Mouse (Mus musculus) bone marrow, adult 2 months (tissue): Measurements from ENCODE around the gene Hrk. TPM values are rescaled to one million over a fixed set of nuclear protein-coding genes. Genes with fewer than 3 reads are reported as not detected.

Experiments used
- H3K27ac ChIP-seq: fragments of 200-500 bp; 2 replicates; pipeline ENCODE4 v1.5.1; 2012; ENCODE audit warnings: low read depth, mild to moderate bottlenecking, control low read depth, inconsistent platforms, low read length; ENCODE audit not compliant: control insufficient read depth, poor library complexity, insufficient read depth
- H3K4me1 ChIP-seq: fragments of 200-500 bp; 2 replicates; pipeline ENCODE4 v1.6.1; 2011; ENCODE audit warnings: low read length; ENCODE audit not compliant: control insufficient read depth, insufficient read depth
- H3K4me3 ChIP-seq: fragments of 200-500 bp; replicated peaks from 2 replicates; pipeline ENCODE3; 2011; ENCODE audit warnings: mild to moderate bottlenecking, low read depth, low read length, control low read depth; ENCODE audit not compliant: control insufficient read depth
- CTCF ChIP-seq: fragments of 200-500 bp; IDR thresholded peaks from 2 replicates; pipeline ENCODE4 v1.5.1; 2011; ENCODE audit warnings: low read length, control low read depth; ENCODE audit not compliant: control insufficient read depth, insufficient read depth
- POLR2A ChIP-seq: fragments of 200-500 bp; IDR thresholded peaks from 2 replicates; pipeline ENCODE4 v1.6.1; 2011; ENCODE audit warnings: low read depth, mild to moderate bottlenecking, control low read depth, low read length, borderline replicate concordance; ENCODE audit not compliant: control insufficient read depth
- WGBS: fragments of 180-500 bp; shearing (Covaris S2); methylation state at CpG from one replicate; pipeline ENCODE4 v1.1.7; 2018; 5-methylcytosine and 5-hydroxymethylcytosine counted together
- polyA plus RNA-seq: library from polyadenylated mRNA; stranded (reverse); fragments of >200 nt; gene quantifications from 2 replicates; pipeline ENCODE4 v1.2.4, GENCODE M21; 2011; ENCODE audit warnings: low replicate concordance; ENCODE audit not compliant: missing spikeins, insufficient read depth, insufficient read length

Hrk gene
- polyA plus RNA-seq, 1 experiment, result 1.1 TPM

DNA sequence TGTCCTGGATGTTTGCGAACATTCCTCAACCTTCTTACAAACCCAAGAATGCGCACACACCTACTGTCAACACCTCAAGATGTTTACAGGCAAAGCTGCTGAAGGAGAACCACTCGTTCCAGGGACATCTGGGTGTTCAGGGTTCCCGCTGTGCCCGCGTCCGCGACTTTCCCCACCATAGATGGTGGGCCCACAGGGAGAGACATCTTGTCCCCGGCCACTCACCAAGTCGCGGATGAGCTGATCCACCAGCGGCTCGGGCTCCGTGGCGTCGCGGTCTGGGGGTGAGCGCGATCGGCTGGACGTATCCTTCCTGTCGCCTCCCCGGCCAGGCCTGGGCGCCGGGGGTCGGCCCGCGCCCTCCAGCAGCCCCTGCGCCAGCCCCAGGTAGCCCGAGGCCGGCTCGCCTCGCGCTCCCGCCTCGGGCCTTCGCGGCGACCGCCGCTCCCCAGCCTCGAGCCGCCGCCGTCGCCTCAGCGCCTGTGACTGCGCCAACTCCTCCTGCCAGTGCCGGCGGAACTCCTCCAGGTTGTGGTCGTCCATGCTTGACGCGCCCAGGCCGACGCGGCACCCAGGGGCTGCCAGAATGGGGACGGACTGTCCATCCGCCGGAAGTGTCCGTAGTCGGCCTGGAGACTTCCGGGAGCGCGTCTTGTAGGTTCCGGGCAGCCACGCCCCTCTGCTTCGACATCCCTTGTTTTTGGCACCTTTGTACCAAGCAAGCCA, 9.4 kb upstream of the Hrk start, which contains the start of gene Fbxw8:
Gene Fbxw8 (minus strand): TSS at position 626 of the 726 bp plus-strand sequence.
- 2% methylated on average over 67 of the region's 67 CpGs for WGBS
- Histone ChIP-seq H3K27ac (peak within 1 kb of the TSS; percentile 9; the same call in 1 of the 2 replicates), H3K4me1 (peaks cover 1% of the 10 kb centered on the region; the same call in 1 of the 2 replicates), H3K4me3 (peak within 1 kb of the TSS; percentile 72)
- TF ChIP-seq CTCF (no peak), POLR2A (peak; percentile 75; the same call in 1 of the 2 replicates)

DNA sequence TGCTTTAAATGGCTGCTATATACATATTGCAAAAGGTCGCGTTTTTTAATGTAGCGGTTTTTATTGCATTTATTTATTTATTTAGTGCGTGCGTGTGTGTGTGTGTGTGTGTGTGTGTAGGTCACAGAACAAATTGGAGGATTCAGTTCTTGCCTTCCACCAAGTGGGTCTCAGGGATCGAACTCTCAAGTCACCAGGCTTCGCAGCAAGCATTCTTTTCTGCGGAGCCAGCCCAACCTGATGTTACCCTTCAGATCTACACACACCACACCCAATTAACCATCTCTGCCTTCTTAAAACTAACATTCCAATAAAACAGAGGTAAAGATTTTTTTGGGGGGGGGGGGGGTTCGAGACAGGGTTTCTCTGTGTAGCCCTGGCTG, 8.9 kb upstream of the Hrk start:
- H3K4me1 ChIP-seq, result peaks cover 1% of the 10 kb centered on the region; the same call in 1 of the 2 replicates
- no peak overlapping the region for H3K27ac ChIP-seq
- WGBS, result 26% methylated on average over 9 of the region's 9 CpGs
- TF ChIP-seq CTCF (no peak), POLR2A (no peak)
- peak overlapping the region; percentile 72 for H3K4me3 ChIP-seq

DNA sequence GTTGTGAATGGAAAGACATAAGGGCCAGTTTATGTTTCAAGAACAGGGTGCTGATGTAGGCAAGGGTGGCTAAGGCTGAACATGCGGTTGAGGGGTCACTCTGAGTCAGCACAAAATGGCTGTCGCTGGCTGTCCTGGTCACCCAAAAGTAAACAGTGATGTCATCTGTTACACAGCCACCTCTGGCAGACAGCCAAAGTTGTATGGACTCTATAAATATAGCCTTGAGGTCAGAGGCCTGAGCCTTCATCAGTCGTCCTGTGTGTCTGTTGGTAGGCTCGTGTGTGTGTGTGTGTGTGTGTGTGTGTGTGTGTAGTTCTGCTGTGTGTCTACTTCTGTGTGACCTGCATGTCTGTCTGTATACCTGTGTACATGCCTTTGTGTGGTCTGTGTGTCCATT, 7.5 kb upstream of the Hrk start:
- Histone ChIP-seq H3K27ac (no peak overlapping the region), H3K4me1 (peaks cover 1% of the 10 kb centered on the region; the same call in 1 of the 2 replicates), H3K4me3 (no peak overlapping the region)
- no peak for TF ChIP-seq POLR2A
- no peak for TF ChIP-seq CTCF
- WGBS, result 48% methylated on average over 4 of the region's 4 CpGs

DNA sequence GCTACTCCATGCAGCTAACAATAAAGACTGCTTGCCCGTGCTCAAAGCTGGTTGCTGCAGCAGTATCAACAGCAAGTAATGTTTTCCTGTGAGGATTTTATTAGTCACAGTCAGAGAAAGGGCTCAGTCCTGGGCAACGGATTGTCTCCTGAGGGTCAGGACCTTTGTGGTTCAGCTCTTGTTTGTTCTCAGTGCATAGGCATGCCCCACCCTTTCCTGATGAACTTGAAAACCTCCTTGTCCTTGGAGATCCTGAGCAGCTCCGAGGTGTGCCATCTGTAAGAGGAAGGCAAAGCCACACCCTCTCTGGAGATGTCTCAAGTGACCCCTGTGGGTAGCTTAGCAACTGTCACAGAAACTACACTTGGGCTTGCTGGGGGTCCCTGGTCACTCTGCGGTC, 3.8 kb upstream of the Hrk start:
- Histone ChIP-seq H3K4me3 (no peak overlapping the region), H3K27ac (no peak overlapping the region), H3K4me1 (no peaks in the 10 kb centered on the region)
- WGBS, result 23% methylated on average over 4 of the region's 4 CpGs
- TF ChIP-seq POLR2A (no peak), CTCF (no peak)

DNA sequence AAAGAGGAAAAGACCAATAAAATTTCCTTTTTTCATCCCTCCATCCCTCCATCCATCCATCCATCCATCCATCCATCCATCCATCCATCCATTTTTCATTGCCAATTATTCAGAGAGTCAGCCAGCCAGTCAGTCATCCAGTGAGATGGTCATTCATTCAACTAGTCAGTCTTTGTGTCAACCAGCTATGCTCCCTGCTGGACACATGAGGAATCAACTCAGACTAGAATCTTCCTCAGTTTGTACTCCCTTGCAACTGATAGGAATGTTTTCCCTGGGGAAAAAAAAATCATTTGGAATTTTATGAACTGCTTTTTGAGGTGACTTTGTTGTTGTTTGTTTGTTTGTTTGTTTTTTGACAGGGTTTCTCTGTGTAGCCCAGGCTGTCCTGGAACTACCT, 1.0 kb downstream of the Hrk start:
- TF ChIP-seq CTCF (no peak), POLR2A (no peak)
- no peaks in the 10 kb centered on the region for H3K4me1 ChIP-seq
- no peak overlapping the region for H3K27ac ChIP-seq
- H3K4me3 ChIP-seq, result no peak overlapping the region

DNA sequence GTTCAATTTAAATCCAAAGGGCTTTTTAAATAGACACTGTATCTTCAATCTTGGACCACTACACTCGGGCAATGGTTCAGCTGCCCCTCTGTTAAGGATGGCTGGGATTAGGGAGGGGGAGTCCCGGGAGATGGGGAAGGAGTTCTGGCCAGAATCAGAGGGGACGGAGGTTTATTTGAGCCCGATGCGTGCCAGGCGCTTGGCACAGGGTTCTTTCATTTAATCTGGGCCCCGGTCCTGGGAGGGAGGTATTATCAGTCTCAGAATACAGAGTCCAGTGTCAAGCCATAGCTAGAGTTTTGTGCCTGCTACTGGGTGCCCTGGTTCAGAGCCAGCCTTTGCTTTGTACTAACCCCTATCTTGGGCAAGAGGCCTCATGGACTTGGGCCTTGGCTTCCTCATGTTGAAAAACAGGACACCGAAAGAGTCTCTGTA, 3.1 kb downstream of the Hrk start:
- H3K4me3 ChIP-seq, result no peak overlapping the region
- H3K4me1 ChIP-seq, result no peaks in the 10 kb centered on the region
- TF ChIP-seq POLR2A (no peak), CTCF (no peak)
- 73% methylated on average over 8 of the region's 8 CpGs for WGBS
- H3K27ac ChIP-seq, result no peak overlapping the region

DNA sequence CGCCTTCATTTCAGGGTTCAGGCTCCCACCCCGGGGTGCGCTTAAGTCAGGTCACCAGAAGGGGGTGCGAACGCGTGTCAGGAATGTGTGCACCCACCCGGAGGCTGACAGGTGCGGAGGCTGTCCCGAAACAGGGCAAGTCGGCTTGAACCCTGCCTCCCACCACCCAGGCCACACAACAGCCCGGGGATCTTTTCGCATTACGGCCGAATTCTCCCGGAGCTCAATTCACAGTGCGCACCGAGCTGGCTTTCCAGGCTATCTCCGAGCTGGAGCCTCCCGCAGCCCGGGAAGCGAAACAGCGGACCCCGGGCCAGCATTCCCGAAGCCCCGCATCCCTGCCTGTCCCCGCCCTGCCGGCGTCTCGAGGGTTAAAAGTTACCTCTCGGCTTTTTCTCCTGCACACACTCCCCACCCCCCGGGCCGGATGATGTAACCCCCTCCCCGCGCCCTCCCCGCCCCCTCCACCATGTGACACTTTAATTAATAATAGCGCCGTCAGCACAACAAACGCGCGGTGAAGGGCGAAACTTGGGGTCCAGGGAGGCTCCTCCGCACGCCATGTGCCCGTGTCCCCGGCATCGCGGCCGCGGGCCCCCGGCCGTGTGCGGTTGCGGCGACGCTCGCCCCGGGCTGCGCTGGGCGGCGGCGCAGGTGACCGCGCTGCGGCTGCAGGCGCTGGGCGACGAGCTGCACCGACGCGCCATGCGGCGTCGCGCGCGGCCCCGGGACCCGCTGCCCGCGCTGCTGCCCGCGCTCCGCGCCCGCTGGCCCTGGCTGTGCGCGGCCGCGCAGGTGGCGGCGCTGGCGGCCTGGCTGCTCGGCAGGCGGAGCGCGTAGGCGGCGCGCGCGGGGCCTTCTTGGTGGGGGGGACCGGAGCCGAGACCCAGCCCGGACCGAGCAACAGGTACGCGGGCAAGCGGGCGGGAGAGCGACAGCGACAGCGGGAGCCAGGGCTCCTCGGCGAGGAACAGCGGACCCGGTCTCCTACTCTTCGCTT, 5.1 kb downstream of the Hrk start:
- 5% methylated on average over 117 of the region's 117 CpGs for WGBS
- Histone ChIP-seq H3K4me1 (no peaks in the 10 kb centered on the region), H3K27ac (no peak overlapping the region), H3K4me3 (no peak overlapping the region)
- no peak for TF ChIP-seq POLR2A
- TF ChIP-seq CTCF, result no peak

DNA sequence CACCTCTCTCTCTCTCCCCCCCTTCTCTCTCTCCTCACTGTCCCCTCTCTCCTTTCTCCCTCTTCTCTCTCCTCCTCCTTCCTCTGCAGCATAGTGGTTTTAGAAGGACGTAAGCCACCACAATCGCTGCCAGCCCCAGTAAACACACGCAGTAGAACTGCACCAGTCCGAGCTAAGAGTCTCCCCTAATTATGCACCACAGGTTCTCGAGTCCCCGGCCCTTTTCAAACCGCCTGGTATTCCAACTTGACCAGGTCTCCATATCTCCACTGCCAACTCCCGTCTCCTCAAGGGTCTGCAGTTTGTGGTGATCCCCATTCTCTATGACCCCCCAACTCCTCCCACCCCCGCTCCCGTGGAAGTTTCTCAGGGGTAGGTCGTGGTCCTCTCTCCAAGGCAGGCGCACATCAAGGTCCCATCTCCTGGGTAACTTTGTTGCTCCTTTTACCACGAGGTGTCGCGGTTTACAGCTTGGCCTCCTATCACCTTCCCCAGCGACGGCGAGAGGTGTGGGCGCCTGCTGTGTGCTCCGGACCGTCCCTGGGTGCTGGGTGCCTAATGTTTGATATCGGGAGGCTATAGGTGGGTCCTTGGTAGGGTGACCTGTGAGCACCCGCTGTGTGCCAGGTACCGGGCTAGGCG, 6.6 kb downstream of the Hrk start:
- H3K4me3 ChIP-seq, result no peak overlapping the region
- TF ChIP-seq CTCF (no peak), POLR2A (no peak)
- WGBS, result 2% methylated on average over 25 of the region's 25 CpGs

DNA sequence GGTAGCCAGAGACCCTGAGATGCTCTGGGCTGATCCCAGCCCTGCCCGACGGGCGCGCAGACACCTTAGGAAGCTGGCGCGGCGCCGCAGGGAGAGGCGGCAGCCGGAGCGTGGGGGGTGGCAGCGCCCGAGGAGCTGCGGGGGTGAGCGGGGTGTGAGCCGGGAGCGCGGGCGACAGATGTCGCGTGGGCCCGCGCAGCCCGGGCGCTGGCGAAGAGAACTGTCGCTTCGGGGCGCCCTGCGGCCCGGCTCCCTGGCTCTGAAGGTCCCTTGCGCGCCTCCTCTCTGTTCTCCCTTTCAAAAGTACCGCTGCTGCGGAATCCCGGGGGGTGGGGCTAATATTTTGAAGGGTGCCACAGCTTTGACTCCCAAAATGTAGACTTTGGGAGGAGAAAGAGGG, 7.2 kb downstream of the Hrk start:
- WGBS, result 2% methylated on average over 36 of the region's 36 CpGs
- Histone ChIP-seq H3K4me3 (no peak overlapping the region), H3K27ac (no peak overlapping the region), H3K4me1 (no peaks in the 10 kb centered on the region)
- TF ChIP-seq POLR2A (no peak), CTCF (no peak)

More for the DNA sequence above, 6.6 kb downstream of the Hrk start:
- Histone ChIP-seq H3K4me1 (no peaks in the 10 kb centered on the region), H3K27ac (no peak overlapping the region)
